Mouse (Mus musculus) Patski (cell line): ENCODE measurements around the gene Ptprg. TPM values are rescaled to one million over a fixed set of nuclear protein-coding genes. Genes with fewer than 3 reads are reported as not detected.

ENCODE experiments used
- ATAC-seq: fragments of 100-300 bp; one replicate; pipeline ENCODE4 v1.8.0; 2021
- CTCF ChIA-PET: fragments of 350-600 bp; sonication (Branson Sonifier 250); formaldehyde crosslinking; loops from one replicate; lab custom pipeline; 2022; ENCODE audit warnings: inconsistent platforms; lab: Charles Lee
- POLR2A ChIA-PET: fragments of 350-600 bp; sonication (Branson Sonifier 250); formaldehyde crosslinking; loops from one replicate; lab custom pipeline; 2022; ENCODE audit warnings: antibody characterized with exemption, inconsistent platforms; lab: Charles Lee
- DNase-seq: peaks from one replicate; pipeline ENCODE4 v3.0.0-alpha.2; 2011; ENCODE audit warnings: low read depth, low spot score
- H3K27me3 ChIP-seq: fragments of 371-371 bp; one replicate; pipeline ENCODE4 v1.5.1; 2021
- CTCF ChIP-seq: fragments of 100-300 bp; IDR thresholded peaks from one replicate; pipeline ENCODE4 v1.5.1; 2021
- in situ Hi-C: fragments of 300-500 bp; cut with MboI; formaldehyde crosslinking; loops from 3 replicates; pipeline ENCODE4 v1.11.1; 2018; ENCODE audit warnings: low pct_unique_long_range_greater_than_20kb, mixed read lengths
- polyA plus RNA-seq: library from polyadenylated mRNA; unstranded; gene quantifications from one replicate; pipeline ENCODE4 v1.2.3, GENCODE M21; 2021

Gene Ptprg
- polyA plus RNA-seq, 1 experiment from 2014 or later: 40.1 TPM

- ChIA-PET CTCF (interaction anchor here (1.0 to 1.2 kb wide), 2 partner anchors 38 to 39 kb away, joined by 3 read pairs; no protein-coding TSS in a partner anchor), POLR2A (no interaction called here)
- no peaks in the 10 kb centered on the region for H3K27me3 ChIP-seq
- no peak for ATAC-seq
- no peak for TF ChIP-seq CTCF
- no peak for DNase-seq
- in situ Hi-C loops: no loop called here
These were observed 221.2 kb downstream of the Ptprg start for GRCm38 (mm10) chr14:11774476-11775037.

GRCm38 (mm10) chr14:11775204-11775603 lies 221.9 kb downstream of the Ptprg start:
- POLR2A ChIA-PET: no interaction called here
- ATAC-seq: no peak
- CTCF ChIA-PET: interaction anchor here (1.0 to 1.2 kb wide), 2 partner anchors 38 to 40 kb away, joined by 3 read pairs; no protein-coding TSS in a partner anchor
- no peak for TF ChIP-seq CTCF
- in situ Hi-C loops: no loop called here
- no peak for DNase-seq
- no peaks in the 10 kb centered on the region for H3K27me3 ChIP-seq

DNA sequence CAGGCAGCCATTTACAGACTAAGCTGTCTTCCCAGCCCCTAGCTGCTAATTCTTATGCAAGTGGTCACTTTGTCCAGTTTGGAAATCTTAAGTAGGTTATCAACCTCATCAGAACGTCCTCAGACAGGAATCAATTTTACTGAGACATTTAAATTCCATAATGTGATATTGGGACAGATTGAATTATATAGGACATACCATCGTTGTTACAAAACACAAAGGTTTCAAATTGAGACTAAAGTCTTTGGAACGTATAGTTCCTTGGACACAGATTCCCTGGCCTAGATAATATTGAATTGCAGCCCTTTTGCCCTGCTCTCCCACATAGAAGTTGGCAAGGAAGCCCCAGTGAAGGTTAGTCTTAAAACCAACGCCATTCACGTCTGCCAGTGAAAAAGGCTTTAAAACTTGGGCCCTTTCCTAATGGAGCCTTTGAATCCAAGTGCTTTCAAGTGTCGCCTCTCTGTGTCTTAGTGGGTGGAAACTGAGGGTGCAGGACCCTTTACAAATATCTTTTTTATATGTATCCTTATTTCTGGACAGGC lies 222.7 kb downstream of the Ptprg start:
- ChIA-PET POLR2A (no interaction called here), CTCF (no interaction called here)
- H3K27me3 ChIP-seq: no peaks in the 10 kb centered on the region
- in situ Hi-C loops: no loop called here
- DNase-seq (no peak), ATAC-seq (no peak)
- TF ChIP-seq CTCF: no peak

GRCm38 (mm10) chr14:11776566-11776965 lies 223.2 kb downstream of the Ptprg start:
- ChIA-PET CTCF (no interaction called here), POLR2A (interaction anchor here (0.6 kb wide), 1 partner anchor 67 kb away, joined by 6 read pairs; no protein-coding TSS in a partner anchor)
- ATAC-seq (no peak), DNase-seq (no peak)
- H3K27me3 ChIP-seq: no peaks in the 10 kb centered on the region
- in situ Hi-C loops: no loop called here
- no peak for TF ChIP-seq CTCF

DNA sequence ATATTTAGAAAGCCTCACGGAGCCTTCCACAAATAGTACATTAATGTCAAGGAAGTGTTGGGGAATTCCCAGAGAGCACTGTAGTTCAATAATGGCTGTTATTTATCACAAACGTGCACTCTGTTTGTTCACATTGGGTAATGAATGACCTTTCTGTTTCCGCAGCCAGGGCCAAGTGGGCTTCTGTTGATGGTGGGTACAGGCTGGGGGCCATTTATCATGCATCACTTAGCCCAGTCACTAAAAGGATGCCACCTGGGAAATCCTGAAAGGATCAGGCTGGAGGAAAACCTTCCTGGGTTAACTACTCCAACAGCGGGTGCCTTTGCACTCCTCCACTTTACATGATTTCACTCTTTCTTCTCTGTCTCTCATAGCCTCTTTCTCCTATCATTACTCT lies 237.9 kb downstream of the Ptprg start:
- in situ Hi-C loops: no loop called here
- ChIA-PET CTCF (interaction anchor here (1.6 kb wide), 1 partner anchor 11 kb away, joined by 5 read pairs; no protein-coding TSS in a partner anchor), POLR2A (no interaction called here)
- H3K27me3 ChIP-seq: no peaks in the 10 kb centered on the region
- no peak for TF ChIP-seq CTCF
- ATAC-seq (no peak), DNase-seq (no peak)

- ChIA-PET POLR2A (no interaction called here), CTCF (interaction anchor here (0.6 to 0.7 kb wide), 2 partner anchors 15 to 118 kb away, joined by 3 read pairs; no protein-coding TSS in a partner anchor)
- TF ChIP-seq CTCF: no peak
- H3K27me3 ChIP-seq: no peaks in the 10 kb centered on the region
- DNase-seq (no peak), ATAC-seq (no peak)
- in situ Hi-C loops: no loop called here
These were observed 240.5 kb downstream of the Ptprg start for GRCm38 (mm10) chr14:11793847-11794246.

DNA sequence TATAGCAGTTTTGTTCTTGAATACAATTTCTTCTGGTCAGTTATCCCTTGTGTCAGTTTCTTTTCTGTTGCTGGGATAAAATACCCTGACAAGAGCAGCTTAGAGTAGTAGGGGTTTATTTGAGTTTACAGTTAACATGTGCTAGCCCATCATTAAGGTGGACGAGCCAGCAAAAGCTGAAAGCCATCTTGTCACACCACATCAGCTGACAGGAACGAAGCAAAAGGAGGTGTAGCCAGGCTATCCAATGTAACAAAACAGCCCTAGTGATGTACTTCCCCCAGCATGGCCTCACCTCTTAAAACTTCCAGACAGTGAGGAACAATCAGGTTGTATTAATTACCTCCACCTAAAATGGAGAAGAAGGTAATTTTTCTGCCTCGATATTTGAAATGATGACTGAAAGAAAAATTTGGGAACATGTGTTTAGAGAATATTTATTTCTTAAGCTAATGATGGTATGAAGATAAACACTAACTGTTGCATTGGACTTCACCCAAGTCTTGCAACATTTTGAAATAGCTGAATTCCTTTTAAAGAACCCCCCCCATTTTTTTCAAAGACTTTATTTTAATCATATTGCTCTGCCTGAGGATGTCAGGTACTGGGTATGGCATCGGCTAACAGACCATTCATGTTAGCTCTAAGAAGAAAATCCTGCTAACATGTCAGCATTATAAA lies 249.2 kb downstream of the Ptprg start:
- DNase-seq: no peak
- in situ Hi-C loops: no loop called here
- CTCF ChIA-PET: interaction anchor here (0.7 to 1.4 kb wide), 4 partner anchors 8 to 17 kb away, joined by 3 to 5 read pairs (median 3); no protein-coding TSS in a partner anchor
- H3K27me3 ChIP-seq: no peaks in the 10 kb centered on the region
- TF ChIP-seq CTCF: no peak
- no peak for ATAC-seq
- POLR2A ChIA-PET: no interaction called here

DNA sequence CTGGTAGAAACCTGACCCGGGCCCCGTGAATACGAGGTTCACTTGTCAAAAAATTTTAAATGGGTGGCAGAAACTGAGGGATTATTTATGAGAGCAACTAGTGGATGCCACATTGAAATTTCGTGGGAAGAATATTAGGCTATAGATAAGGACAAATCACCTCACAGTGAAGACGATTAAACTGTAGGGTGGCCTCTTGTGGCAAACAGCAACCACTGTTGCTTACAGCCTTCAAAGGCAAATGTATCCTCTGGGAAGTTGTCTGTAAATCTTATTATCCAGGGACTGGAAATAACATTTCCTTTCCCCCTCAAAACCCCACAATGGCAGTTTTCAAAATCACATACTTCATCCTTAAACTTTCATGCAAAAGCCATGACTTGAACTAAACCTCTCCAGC lies 253.3 kb downstream of the Ptprg start:
- POLR2A ChIA-PET: no interaction called here
- in situ Hi-C loops: no loop called here
- TF ChIP-seq CTCF: peak; percentile 16
- CTCF ChIA-PET: interaction anchor here (1.0 kb wide), 1 partner anchor 28 kb away, joined by 3 read pairs; no protein-coding TSS in a partner anchor
- H3K27me3 ChIP-seq: no peaks in the 10 kb centered on the region
- DNase-seq (no peak), ATAC-seq (no peak)

GRCm38 (mm10) chr14:11807465-11807864 lies 254.1 kb downstream of the Ptprg start:
- ChIA-PET POLR2A (no interaction called here), CTCF (no interaction called here)
- no peaks in the 10 kb centered on the region for H3K27me3 ChIP-seq
- DNase-seq (no peak), ATAC-seq (no peak)
- in situ Hi-C loops: no loop called here
- no peak for TF ChIP-seq CTCF

GRCm38 (mm10) chr14:11811142-11811761 lies 257.9 kb downstream of the Ptprg start:
- in situ Hi-C loops: no loop called here
- no peaks in the 10 kb centered on the region for H3K27me3 ChIP-seq
- TF ChIP-seq CTCF: no peak
- CTCF ChIA-PET: interaction anchor here (1.2 kb wide), 1 partner anchor 9 kb away, joined by 3 read pairs; no protein-coding TSS in a partner anchor
- ATAC-seq (peak; percentile 83), DNase-seq (peak; percentile 44)
- POLR2A ChIA-PET: no interaction called here
